Mouse (Mus musculus): Measurements from ENCODE around the gene BC051019. TPM values are rescaled to one million over a fixed set of nuclear protein-coding genes. Genes with fewer than 3 reads are reported as not detected.

BC051019 gene
- total RNA-seq, 2 experiments from 2014 or later: not detected

DNA sequence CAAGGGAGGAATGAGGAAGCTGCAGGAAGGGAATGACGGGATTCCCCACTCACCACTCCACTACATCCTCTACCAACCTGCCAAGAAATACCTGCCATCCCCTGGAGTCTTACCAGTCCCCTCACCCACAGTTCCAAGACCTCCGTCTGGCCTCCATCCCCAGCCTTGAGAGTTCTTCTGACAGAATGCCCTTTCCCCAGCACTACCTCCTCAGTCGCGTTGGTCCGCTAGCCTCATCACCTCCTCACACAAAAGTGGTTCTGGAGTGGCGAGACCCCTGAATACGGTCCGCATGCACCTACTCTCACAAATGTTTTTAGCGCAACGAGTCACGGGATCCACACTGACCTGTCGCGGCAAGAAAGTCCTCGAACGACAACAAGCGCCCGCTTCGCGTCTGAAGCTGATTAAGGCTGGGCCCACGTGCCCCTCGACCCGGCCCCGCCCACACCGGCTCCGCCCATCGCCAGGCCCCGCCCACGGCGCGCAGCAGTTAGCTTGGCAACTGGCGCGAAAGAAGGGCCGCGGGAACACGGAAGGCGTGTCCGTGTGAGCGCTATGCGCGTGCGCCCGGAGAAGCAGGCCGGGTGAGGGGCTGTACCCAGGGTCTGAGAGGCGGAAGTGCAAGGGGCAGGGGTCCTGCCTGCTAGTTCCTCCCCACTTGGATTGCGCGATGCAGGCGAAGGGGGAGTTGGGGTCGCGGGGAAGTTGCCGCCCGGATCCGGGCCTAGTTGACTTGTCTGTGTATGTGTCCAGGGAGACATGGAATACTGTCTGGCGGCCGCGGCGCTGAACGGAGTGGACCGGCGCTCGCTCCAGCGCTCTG, 20.2 kb downstream of the BC051019 start, which contains the start of the genes St5 and Akip1:
Gene St5, minus strand, starts transcription at position 416 of the 826 bp plus-strand sequence.
Gene Akip1, plus strand, starts transcription at position 501 of the 826 bp plus-strand sequence.
- intact Hi-C loops (cut with DNase I): loop anchor here (5.0 kb wide), 1 partner anchor 176 kb away; no protein-coding TSS in a partner anchor
- Histone ChIP-seq H3K27ac (peak within 1 kb of the TSS; percentile 87), H3K4me3 (peak within 1 kb of the TSS; percentile 75)
- DNase-seq: peak; percentile 97
- no peak for TF ChIP-seq CTCF (IDR thresholded peaks at IDR 0.05)

DNA sequence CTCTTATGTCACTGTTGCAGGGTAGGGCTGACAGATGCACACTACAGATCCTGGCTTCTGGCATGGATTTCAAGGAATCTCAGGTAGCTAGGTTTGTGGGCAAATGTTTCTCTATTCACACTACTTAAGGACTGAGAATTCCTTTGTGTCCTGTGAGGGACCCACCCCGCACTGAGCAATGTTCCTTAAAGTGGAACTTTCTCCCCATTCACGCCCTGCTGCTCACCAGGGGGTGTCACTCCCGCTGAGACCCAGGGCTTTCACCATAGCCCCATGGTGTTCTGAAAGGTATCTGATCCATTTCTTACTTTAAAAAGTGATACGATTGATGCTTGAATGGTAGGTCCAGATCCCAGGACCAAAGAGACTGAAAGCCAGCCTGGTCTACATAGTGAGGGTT, 20.9 kb downstream of the BC051019 start:
- intact Hi-C loops (cut with DNase I): loop anchor here (5.0 kb wide), 1 partner anchor 175 kb away; no protein-coding TSS in a partner anchor
- no peak for DNase-seq
- no peak for TF ChIP-seq CTCF (IDR thresholded peaks at IDR 0.05)
- Histone ChIP-seq H3K27ac (no peak overlapping the region), H3K4me3 (peak overlapping the region; percentile 75; the same call in 1 of the 2 replicates)

DNA sequence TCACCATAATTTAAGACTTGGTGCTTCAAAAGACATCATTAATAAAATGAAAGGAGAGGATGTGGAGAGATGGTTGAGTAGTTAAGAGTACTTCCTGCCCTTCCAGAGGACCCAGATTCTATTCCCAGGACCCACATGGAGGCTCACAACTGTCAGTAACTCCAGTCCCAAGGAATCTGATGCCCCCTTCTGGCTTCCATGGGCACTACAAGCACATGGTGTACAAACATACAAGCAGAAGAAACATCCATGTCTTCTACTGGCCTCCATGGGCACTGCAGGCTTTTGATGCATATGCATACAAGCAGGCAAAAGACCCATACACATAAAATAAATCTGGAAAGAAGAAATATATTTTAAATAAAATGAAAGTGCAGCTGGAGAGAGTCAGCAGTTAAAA, 23.4 kb downstream of the BC051019 start:
- peak; percentile 13; the same call in 1 of the 2 replicates for TF ChIP-seq CTCF (IDR thresholded peaks at IDR 0.05)
- no peak for DNase-seq
- intact Hi-C loops (cut with DNase I): loop anchor here (5.0 kb wide), 1 partner anchor 173 kb away; no protein-coding TSS in a partner anchor
- H3K4me3 ChIP-seq: no peak overlapping the region
- H3K27ac ChIP-seq: no peak overlapping the region

DNA sequence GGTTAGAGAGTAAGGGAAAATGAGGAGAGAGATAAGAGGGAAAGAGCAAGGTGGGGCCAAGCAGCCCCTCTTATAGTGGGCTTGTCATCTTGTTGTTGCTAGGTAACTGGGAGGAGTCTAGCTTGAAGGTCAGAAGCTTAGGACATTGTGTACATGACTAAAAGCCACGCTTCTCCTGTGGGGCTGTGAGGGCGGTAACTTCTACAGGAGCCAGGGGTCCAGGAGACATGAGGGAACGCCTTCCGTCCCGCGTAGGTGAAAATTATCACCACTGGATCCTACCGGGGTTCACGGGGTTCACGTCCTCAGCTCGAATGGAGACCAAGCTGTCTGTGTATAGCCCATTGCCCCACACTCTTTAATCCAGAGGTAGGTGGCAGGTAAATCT, 28.3 kb downstream of the BC051019 start:
- no peak overlapping the region for H3K27ac ChIP-seq
- no peak for DNase-seq
- TF ChIP-seq CTCF (IDR thresholded peaks at IDR 0.05): no peak
- H3K4me3 ChIP-seq: no peak overlapping the region
- intact Hi-C loops (cut with DNase I): no loop called here

DNA sequence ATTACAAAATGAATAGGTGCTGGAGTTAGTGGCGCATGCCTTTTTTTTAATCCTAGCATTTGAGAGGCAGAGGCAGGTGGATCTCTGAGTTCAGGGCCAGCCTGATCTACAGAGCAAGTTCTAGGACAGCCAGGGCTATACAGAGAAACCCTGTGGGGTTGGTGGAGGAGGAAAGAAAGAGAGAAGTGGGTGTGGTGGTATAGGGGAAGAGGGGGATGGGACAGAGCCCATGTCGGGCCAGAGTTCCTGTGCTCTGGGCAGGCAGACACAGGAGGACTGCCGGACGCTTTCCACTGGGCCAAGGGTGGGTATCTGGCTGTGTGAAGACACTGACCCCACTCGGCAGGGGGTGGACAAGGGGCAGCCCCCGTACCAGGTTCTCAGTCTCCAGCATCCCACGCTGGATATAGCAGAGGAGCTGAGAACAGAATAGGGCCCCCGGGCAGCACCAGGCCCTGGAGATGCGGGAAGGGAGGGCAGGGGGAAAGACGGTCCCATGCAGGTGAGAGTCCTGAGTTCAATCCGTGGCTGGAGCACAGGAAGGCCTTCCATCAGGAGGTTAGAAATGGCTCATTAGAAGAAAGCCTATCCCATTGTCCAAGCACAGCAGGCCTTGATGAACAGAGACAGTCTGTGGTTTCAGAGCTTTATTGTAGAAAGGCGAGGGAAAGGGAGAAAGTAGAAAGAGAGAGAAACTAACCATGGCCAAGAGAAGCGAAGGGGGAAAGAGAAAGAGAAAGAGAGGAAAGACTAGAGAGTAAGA, 28.9 kb downstream of the BC051019 start:
- no peak overlapping the region for H3K27ac ChIP-seq
- intact Hi-C loops (cut with DNase I): no loop called here
- TF ChIP-seq CTCF (IDR thresholded peaks at IDR 0.05): no peak
- DNase-seq: no peak
- H3K4me3 ChIP-seq: no peak overlapping the region

DNA sequence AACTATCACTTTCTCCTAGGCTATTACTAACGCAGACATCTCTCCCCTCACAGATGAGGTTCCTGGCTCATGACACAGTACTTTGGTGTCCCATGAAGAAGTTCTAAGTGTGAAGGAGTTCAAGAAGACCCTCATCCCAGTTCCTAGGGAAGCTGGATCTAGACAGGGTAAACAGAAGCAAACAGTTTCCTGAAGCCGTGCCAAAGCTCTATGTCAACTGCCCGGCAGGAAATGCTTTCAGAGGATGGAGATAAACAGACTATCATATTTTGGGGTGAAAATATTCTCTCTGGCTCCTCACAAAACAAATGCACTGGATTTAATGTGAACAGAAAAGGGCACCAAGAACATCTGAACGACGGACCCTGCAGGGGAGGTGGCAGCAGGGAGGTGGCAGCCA, 32.7 kb downstream of the BC051019 start:
- no peak for DNase-seq
- intact Hi-C loops (cut with DNase I): no loop called here
- Histone ChIP-seq H3K27ac (no peak overlapping the region), H3K4me3 (no peak overlapping the region)
- TF ChIP-seq CTCF (IDR thresholded peaks at IDR 0.05): no peak

DNA sequence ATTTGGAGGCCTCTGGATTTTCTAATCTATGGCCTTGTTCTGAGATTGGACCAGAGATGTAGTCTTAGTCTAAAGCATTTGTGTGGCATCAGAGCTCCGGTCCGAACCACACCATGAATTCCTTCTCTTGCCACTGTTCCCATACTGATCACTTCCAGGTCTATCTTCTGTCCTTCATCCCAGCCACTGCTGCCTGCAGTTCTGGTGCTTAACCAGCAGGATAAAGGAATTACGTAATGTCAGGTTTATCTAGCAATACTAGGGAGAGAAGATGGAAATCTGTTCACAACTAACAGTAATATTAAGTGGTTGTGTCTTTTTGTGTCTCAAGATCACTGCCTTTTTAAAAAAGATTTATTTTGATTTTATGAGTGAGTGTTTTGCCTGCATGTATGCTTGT, 33.5 kb downstream of the BC051019 start:
- Histone ChIP-seq H3K27ac (no peak overlapping the region), H3K4me3 (no peak overlapping the region)
- peak; percentile 29; the same call in 1 of the 2 replicates for TF ChIP-seq CTCF (IDR thresholded peaks at IDR 0.05)
- intact Hi-C loops (cut with DNase I): no loop called here
- DNase-seq: no peak

DNA sequence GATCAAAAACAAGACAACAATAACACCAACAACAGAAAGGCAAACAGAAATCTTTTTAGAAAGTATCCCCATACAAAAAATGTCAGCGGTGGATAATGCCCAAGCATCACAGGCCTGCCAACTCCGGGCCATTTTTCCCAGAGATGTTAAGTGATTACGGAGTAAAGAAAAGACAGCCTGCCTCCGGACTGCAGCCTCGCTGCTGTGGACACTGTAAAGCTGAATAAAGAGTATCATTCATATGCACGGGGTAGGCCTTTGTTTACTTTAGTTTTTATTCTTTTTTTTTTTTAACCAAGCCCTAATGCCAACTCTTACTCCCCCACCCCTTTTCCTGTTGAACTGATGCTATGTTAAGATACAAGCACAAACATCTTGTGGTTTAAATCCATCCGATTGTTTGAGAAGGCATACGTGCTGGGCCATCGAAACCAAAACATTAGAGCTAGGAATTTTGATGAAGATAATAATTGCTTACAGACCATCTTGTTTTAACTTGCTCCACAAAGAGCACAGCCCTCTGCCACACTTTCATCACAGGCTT, 37.0 kb downstream of the BC051019 start:
- H3K27ac ChIP-seq: no peak overlapping the region
- no peak for TF ChIP-seq CTCF (IDR thresholded peaks at IDR 0.05)
- DNase-seq: no peak
- intact Hi-C loops (cut with DNase I): no loop called here
- no peak overlapping the region for H3K4me3 ChIP-seq

DNA sequence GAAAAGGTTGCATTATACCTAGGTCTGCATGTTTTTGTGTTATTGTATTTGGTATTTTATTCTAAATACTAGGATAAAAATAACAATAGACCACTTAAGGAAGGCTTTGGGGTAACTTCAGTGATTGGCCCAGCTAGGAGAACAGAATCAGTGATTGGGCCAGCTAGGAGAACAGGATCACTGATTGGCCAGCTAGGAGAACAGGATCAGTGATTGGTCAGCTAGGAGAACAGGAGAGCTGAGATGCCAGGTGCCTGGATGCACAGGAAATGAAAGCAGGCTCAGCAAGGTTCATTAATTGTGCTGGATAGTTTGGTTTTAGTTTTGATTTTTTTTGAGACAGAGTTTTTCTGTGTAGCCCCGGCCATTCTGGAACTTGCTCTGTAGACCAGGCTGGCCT, 42.8 kb downstream of the BC051019 start:
- no peak for TF ChIP-seq CTCF (IDR thresholded peaks at IDR 0.05)
- Histone ChIP-seq H3K27ac (no peak overlapping the region), H3K4me3 (no peak overlapping the region)
- DNase-seq: no peak
- intact Hi-C loops (cut with DNase I): no loop called here

DNA sequence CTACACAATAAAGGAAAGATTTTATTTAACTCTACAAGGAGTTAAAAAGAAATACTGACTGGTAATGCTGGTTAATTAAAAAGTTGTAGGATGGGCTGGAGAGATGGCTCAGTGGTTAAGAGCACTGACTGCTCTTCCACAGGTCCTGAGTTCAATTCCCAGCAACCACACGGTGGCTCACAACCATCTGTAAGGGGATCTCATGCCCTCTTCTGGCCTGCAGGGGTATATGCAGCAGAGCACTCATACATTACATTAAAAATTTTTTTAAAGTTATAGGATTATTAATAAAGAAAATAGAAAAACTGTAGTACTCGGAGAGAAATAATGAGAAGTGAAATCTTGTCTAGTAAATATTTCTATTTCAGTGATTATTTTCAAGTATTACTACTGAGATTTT, 43.4 kb downstream of the BC051019 start:
- DNase-seq: no peak
- TF ChIP-seq CTCF (IDR thresholded peaks at IDR 0.05): peak; percentile 7; the same call in 1 of the 2 replicates
- intact Hi-C loops (cut with DNase I): no loop called here
- H3K27ac ChIP-seq: no peak overlapping the region
- no peak overlapping the region for H3K4me3 ChIP-seq

DNA sequence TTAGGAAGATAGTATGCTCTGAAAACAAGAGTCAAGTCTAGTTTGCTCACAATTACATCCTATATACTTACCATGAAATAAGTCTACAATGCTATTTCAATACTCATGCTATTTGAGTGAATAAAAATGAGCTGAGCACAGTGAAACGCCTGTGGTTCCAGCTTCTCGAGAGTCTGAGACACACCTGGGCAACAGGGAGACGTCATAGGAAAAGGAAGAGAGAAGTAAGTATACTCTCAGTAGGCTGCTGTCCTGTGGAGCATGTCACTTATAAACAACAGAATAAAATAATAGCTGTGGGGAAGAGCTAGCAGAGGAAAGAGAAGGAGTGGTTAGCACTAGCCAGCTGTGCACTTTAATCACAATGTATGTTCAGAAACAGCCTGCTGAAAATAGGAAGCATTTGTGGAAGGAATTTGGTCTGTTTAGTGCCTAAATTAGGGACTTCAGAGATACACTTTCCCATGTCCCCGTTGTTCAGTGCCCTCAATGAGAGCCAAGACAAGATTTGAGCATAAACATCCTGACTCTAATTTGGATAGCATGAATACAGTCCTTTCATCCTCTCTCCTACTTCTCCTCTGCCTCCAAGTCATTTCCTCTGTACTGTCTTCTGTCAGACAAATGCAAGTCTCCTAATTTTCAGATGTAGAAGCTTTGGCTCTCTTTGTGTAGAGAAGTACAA, 48.6 kb downstream of the BC051019 start:
- TF ChIP-seq CTCF (IDR thresholded peaks at IDR 0.05): no peak
- no peak for DNase-seq
- intact Hi-C loops (cut with DNase I): no loop called here
- Histone ChIP-seq H3K27ac (no peak overlapping the region), H3K4me3 (no peak overlapping the region)

Measured in gastrocnemius, adult 2 months (tissue).